Mouse (Mus musculus): ENCODE data around the gene Tcirg1.

Tcirg1 gene

GRCm38 (mm10) chr19:3896208-3896607 is 10.7 kb downstream of the Tcirg1 start:
- peak; percentile 90 for DNase-seq

- peak; percentile 85 for DNase-seq
These were observed 11.7 kb downstream of the Tcirg1 start for GRCm38 (mm10) chr19:3895171-3895631.

GRCm38 (mm10) chr19:3894294-3894693 is 12.6 kb downstream of the Tcirg1 start:
- peak; percentile 81 for DNase-seq

GRCm38 (mm10) chr19:3893545-3894116 is 13.3 kb downstream of the Tcirg1 start:
- DNase-seq: peak; percentile 87

GRCm38 (mm10) chr19:3890181-3890580 is 16.8 kb downstream of the Tcirg1 start:
- peak; percentile 83 for DNase-seq

GRCm38 (mm10) chr19:3889096-3889495 is 17.8 kb downstream of the Tcirg1 start:
- DNase-seq: peak; percentile 81

GRCm38 (mm10) chr19:3884325-3884990 is 22.5 kb downstream of the Tcirg1 start:
- DNase-seq: peak; percentile 84

- no peak for DNase-seq
These were observed 24.7 kb downstream of the Tcirg1 start for GRCm38 (mm10) chr19:3882214-3882613.

GRCm38 (mm10) chr19:3880054-3880848 is 26.7 kb downstream of the Tcirg1 start:
- DNase-seq: peak; percentile 85

GRCm38 (mm10) chr19:3875045-3875444 is 31.9 kb downstream of the Tcirg1 start:
- no peak for DNase-seq

GRCm38 (mm10) chr19:3872373-3872772 is 34.6 kb downstream of the Tcirg1 start:
- DNase-seq: no peak

GRCm38 (mm10) chr19:3871468-3871867 is 35.5 kb downstream of the Tcirg1 start:
- DNase-seq: no peak

GRCm38 (mm10) chr19:3868290-3868689 is 38.6 kb downstream of the Tcirg1 start:
- no peak for DNase-seq

GRCm38 (mm10) chr19:3864960-3865359 is 42.0 kb downstream of the Tcirg1 start:
- no peak for DNase-seq

GRCm38 (mm10) chr19:3862713-3863112 is 44.2 kb downstream of the Tcirg1 start:
- no peak for DNase-seq

- DNase-seq: no peak
These were observed 49.7 kb downstream of the Tcirg1 start for GRCm38 (mm10) chr19:3857220-3857619.

GRCm38 (mm10) chr19:3855601-3856000 is 51.3 kb downstream of the Tcirg1 start:
- DNase-seq: no peak

- DNase-seq: no peak
These were observed 51.8 kb downstream of the Tcirg1 start for GRCm38 (mm10) chr19:3855091-3855490.

- no peak for DNase-seq
These were observed 53.0 kb downstream of the Tcirg1 start for GRCm38 (mm10) chr19:3853891-3854290.

- DNase-seq: no peak
These were observed 53.8 kb downstream of the Tcirg1 start for GRCm38 (mm10) chr19:3853121-3853520.

- DNase-seq: peak; percentile 96
These were observed 54.8 kb downstream of the Tcirg1 start for GRCm38 (mm10) chr19:3851979-3852681.

- peak; percentile 100 for DNase-seq
These were observed 55.4 kb downstream of the Tcirg1 start, which contains the start of gene Chka for GRCm38 (mm10) chr19:3851502-3851962. TSS of gene Chka (plus strand) at chr19:3851773.
